Mouse (Mus musculus) v-Abl transformed pro-B cells (cell line): Measurements from ENCODE around the gene Csrnp3.

Experiments
- in situ Hi-C, 2 experiments: fragments of 400-800 bp; cut with MboI; formaldehyde crosslinking; loops; one replicate each; pipeline ENCODE4 v1.15.1; 2025; ENCODE audit not compliant: unreplicated experiment in 2 of 2

Gene Csrnp3

DNA sequence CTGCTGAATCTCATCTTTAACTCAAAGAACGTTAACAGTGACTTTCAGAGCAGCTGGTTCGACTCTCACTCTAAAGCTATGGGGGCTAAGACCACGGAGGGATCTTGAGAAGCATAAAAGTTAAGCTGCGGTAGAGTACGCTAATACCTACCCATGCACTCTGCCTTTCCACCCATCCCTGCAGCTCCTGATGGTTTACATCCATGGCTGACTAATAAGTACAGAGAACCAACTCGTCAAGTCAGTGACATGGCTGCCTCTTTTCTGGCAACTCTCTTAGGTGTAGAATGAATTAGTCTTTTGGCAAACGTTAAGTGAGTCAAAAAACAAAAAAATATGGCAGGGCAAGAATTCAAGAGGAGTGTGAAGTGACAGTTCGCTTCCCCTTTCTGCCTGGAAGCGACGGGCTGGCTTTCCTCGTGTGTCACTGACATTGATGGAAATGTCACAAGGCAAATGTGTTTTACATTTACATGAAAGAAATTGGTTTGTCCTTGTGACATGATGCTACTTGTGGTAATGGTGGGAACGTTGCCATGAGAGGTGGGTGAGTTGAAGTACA lies 19.3 kb downstream of the Csrnp3 start:
- in situ Hi-C loops: no loop called here

DNA sequence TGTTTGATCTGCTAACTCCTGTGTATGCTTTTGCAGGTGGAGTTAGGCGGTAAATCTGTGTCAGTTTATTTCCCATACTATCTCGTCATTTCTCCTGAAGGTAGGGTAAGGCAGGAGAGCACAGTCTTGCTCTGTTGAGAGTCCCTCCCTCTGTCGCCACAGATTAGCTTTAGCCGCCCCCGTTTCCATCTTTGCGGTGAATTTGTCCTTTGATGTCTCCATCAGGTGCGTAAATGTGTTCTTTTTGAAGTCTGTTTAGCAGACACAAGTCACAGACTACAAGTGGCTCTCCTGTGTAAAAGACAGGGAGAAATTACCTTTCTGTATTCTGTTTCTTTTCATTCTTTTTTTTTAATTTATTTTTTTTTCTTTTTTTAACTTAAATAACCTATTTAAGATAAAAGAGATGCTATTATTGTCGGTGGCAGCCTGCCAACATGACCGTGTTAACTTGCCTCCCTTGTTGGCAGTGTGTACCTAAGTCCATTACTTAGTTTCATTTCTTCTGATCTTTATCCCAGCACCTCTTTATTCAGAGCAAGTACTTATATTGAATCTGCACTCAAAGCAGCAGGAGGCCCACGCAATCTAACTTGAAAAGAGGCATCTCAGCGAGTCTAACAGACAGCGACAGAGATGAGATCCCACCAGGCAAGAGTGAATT lies 25.5 kb downstream of the Csrnp3 start:
- in situ Hi-C loops: no loop called here

DNA sequence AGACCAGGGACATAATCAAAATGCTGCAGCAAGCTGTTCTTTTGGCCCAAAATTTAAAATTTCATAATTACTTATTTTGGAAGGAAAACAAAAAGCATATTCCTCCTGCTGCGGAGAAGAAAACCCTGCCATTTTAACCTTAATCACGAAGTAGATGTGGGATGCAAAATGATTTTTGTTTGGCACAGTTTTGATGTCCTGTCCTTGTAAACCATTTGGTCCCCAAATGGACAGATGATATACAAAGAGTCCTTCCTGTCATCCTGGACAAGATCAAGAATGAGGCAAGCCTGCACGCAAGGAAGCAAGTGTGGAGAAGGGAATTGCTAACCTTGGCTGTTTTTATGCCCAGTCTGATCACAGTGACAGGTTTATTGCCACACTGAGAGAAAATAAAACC lies 46.0 kb downstream of the Csrnp3 start:
- in situ Hi-C loops: no loop called here

DNA sequence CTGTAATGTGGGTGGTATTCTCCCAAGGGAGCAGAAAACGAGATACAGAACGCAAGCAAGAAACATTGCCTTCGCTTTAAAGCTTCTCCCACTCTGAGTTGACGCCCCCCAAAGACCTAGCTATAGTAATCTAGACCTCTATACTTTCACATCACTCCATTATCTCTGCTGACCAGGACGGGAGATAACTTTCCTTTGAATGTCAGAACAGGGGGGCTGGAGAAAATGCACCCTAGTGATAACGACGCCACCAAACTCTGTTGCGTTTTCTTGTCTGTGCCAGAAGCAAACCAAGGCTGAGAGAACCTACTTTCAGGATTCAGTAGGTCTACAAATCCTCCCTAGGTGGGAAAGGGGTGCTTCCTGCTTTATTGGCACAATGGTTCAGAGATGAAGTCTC lies 47.7 kb downstream of the Csrnp3 start:
- in situ Hi-C loops: no loop called here

DNA sequence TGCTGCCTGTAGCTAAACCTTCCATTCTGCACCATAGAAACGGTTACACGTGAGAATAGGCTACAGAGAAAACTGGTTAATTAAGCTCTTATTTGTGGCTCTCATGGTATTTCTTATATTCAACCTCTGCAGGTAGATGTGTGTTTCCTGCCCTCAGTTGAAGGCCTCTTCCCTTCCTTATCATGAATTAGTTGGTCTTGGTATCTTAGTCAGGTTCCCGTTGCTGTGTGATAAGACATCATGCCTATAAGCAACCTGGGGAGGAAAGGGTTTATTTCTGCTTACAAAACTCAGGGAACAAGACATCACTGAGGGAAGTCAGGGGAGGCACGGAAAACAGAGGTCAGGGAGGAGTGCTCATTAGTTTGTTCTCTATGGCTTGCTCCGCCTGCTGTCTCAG lies 48.7 kb downstream of the Csrnp3 start:
- in situ Hi-C loops: no loop called here

GRCm38 (mm10) chr2:65896542-65896941 lies 51.0 kb downstream of the Csrnp3 start:
- in situ Hi-C loops: no loop called here

DNA sequence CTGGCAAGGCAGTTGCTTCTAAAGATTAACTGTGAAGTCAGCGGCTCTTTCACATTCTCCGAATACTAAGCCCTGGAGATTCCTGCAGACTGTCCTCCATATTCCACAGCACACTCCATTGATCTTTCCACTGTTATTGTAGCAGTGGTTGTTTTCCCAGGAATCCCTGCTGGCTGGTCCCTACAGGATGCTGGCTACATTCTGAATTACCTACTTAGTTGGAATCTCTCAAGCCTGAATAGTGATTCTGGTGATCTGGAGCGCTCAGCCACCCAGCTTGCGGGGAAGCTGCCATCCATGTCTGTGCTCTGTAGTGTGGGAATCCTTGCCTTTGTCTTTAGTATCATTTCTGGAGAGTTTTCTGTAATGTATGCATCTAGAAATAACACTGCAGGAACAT lies 51.5 kb downstream of the Csrnp3 start:
- in situ Hi-C loops: no loop called here

DNA sequence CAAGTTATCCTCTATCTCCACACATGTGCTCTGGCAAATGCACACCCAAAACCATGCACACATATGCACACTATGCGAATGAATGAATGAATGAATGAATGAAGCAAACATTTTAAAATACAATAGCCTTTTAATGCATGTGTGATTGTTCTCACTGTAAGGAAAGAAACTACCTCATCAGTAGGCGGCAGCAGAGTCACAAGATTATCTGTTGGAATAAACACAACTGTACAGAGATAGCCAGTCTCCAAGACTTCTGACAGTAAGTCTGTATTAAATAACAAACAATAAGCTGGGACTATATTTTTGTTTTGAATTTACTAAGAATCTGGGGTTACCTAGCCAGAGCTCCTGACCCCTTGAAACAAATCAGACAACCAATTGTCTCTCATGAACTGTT lies 53.9 kb downstream of the Csrnp3 start:
- in situ Hi-C loops: no loop called here

DNA sequence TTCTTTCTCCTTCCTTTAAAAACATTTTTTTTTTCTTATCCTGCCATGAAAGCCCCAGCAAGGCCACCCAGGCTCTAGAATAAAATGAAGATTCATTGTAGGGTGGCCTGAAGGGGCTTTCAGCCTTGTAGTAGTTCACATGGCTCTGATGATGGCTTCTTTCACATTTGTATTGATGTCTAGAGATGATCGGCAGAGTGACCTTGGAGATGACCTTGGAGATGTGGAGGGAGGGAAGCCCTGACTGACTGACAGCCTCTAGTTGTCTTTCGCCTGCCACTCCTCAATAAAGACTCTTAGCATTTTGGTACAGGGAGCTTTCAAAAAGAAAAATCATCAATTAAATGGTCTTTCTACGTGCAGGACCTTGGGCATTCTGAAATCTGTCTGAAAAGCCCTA lies 63.0 kb downstream of the Csrnp3 start:
- in situ Hi-C loops: no loop called here

DNA sequence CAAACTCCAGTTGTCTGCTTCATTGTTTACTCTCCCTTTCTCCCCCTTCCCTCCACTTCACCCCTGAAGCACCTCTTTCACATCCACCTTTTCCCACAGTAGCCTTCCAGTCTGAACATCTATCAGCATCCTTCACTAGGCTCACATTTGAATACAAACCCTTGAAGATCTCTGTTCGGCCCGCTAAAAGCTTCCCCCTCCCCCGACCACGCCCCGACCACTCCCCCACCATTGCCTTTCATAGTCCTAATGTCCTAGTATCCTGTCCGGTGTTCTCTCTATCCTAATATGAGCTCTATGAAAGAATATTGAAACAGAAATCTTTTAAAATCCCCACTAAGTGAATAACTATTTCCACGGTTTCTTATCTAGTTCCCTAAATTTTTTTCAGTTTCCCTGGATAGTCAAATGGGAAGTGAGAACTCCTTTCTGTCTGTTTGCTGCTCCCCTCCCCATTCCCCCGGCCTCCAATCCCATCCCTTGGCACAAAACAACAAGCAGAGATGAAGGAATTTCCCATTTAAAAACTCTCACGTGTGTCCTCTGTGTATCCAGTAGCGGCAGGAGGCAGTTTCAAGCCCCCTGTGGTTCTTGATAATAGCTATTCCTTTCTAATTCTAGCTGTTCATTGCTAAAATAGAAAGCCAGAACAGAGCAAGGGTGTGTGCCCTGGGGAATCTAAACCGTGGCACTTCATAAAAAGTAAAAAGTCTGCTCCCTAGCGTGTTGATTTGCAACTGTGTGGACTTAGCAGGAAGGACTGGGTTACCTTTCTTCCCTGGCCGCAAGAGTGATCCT lies 64.4 kb downstream of the Csrnp3 start:
- in situ Hi-C loops: no loop called here

- in situ Hi-C loops: no loop called here
These were observed 70.4 kb downstream of the Csrnp3 start for GRCm38 (mm10) chr2:65915994-65916393.

- in situ Hi-C loops: no loop called here
These were observed 75.3 kb downstream of the Csrnp3 start for GRCm38 (mm10) chr2:65920651-65921412.

DNA sequence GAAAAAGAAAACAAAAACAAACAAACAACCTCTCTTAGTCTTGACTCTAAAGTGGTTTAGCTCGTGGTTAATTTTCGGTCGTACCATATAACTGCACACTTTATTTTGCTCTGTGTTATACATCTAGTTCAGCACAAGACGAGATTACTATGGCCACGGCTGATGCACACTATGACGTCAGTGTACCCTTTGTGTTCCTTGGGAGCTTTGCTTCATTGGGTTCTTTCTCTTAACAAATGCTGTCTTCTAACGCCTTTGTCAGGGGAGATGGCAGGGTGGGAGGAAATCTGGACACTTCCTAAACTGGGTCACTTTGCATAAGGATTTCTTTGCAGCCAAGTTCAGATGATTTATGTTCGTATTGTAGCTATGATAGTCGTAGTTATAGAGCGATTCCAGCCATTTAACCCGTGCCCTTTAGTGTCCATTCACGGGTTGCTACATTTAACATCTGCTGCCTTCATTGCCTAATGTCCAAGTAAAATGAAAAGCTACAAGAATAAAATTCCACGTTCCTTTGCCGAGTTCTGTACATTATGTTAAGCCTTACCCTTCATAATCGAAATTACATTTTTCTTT lies 79.9 kb downstream of the Csrnp3 start:
- in situ Hi-C loops: no loop called here

GRCm38 (mm10) chr2:65926935-65927708 lies 81.6 kb downstream of the Csrnp3 start:
- in situ Hi-C loops: no loop called here

DNA sequence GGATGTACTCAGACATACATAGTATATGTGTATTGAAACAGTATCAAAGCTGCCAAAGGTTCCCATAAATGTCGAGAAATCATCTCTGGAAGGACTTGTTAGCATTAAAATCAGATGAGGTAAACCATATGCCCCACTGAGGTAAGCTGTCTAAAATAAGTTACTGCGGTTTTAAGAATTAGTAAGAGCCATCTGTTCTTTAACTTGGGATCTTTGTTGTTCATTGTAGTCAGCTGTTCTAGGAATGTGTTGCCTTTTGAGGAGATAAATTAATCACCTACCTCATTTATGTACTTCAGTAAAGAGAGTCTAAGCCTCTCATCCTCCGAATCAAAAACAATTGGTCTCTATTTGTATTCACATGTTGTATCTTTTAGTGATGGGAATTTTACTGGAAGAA lies 83.7 kb downstream of the Csrnp3 start:
- in situ Hi-C loops: no loop called here

DNA sequence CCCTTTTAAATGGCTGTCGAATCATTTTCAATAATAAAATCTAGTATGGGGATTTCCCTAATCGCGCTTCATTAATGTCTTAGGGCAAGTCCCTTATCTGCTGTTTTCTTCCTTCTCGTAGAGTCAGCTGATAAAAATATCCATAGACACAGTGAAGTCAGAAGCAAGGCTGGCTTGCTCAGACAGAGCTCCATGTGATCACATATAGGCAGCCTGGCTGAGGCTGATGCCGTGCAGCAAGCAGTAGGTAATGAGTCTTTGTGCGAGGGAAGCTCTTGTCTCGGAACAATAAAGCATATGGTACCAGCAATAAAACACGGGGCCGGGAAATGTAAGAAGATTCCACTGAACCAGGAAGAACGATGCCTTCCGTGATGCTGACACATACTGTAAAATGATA lies 84.4 kb downstream of the Csrnp3 start:
- in situ Hi-C loops: no loop called here

DNA sequence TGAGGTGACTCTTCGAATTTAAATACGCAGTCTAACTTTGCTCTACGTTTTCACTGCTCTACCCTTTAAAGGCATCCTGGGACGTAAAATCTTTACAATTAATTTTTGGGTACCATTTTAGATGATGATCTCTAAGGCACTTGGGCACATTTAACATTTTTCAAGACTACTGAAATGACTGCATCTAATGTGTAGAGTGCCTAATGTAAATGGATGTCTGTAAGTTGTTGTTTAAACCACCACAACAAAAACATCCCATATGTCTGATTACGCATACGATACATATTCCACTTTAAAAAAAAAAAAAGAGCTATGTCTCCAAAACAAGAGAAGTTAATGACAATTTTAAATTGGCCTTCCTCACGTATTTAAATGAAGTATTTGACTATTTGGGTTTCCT lies 85.7 kb downstream of the Csrnp3 start:
- in situ Hi-C loops: no loop called here

DNA sequence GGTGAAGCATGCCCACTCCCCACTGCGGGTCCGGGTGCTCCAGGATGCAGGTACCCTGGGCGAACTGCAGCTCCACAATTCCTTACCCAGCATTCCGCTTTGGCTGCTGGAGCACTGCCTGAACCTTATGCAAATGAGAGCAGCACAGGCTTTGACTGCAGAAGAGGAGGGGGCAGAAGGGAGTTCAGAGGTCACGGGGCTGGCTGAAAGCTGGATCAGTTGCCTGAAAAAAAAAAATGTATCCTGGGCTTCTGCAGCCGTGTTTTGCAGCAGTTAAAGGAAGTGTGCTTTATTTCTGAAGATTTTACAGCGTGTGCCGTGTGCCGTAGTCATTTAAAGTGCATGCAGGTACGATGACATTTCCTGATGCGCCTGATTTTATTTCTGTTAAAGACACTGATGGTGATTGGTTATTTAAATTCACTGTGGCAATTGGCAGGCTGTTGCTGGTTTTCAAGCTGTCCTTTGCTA lies 86.3 kb downstream of the Csrnp3 start:
- in situ Hi-C loops: no loop called here

- in situ Hi-C loops: no loop called here
These were observed 88.5 kb downstream of the Csrnp3 start for GRCm38 (mm10) chr2:65934099-65934498.

- in situ Hi-C loops: no loop called here
These were observed 93.3 kb downstream of the Csrnp3 start for GRCm38 (mm10) chr2:65938900-65939299.
